Mouse (Mus musculus) liver, embryonic 14.5 days (tissue): ENCODE results near the gene Gli2. TPM values are rescaled to one million over a fixed set of nuclear protein-coding genes. Genes with fewer than 3 reads are reported as not detected.

Experiments
- ATAC-seq: fragments of 200-750 bp; cut with Nextera tagmentation; 2 replicates; pipeline ENCODE4 v1.8.0; 2017; ENCODE audit warnings: moderate number of reproducible peaks, mild to moderate bottlenecking, moderate library complexity; ENCODE audit not compliant: insufficient read depth
- DNase-seq, 3 experiments: peaks; one replicate each; pipeline ENCODE4 v3.0.0-alpha.2; 2012 to 2013; ENCODE audit warnings: low read depth in 3 of 3, low spot score in 3 of 3
- H3K27ac ChIP-seq: fragments of 300-500 bp; sonication (generic); 2 replicates; pipeline ENCODE4 v1.5.1; 2014; ENCODE audit warnings: moderate library complexity, mild to moderate bottlenecking, control low read depth, inconsistent platforms
- H3K27me3 ChIP-seq: fragments of 300-500 bp; sonication (generic); 2 replicates; pipeline ENCODE4 v1.6.1; 2014; ENCODE audit warnings: mild to moderate bottlenecking, low read length, moderate library complexity; ENCODE audit not compliant: control insufficient read depth, insufficient read depth
- H3K36me3 ChIP-seq: fragments of 300-500 bp; sonication (generic); replicated peaks from 2 replicates; pipeline ENCODE4 v1.6.1; 2014; ENCODE audit warnings: low read depth; ENCODE audit not compliant: control insufficient read depth, insufficient read depth
- H3K4me1 ChIP-seq, 2 experiments: fragments of 200-500 bp in 1 of 2; fragments of 300-500 bp in 1 of 2; sonication (generic) in 1 of 2; replicated peaks; 2 replicates each; pipeline ENCODE4 v1.6.1; 2012 to 2014; ENCODE audit warnings: antibody characterized with exemption in 1 of 2, inconsistent platforms in 1 of 2, low read length in 1 of 2; ENCODE audit not compliant: control insufficient read depth in 2 of 2, insufficient read depth in 2 of 2
- H3K4me2 ChIP-seq: fragments of 300-500 bp; sonication (generic); 2 replicates; pipeline ENCODE4 v1.6.1; 2014; ENCODE audit warnings: low read depth, mild to moderate bottlenecking, control low read depth, moderate library complexity
- H3K4me3 ChIP-seq, 2 experiments: fragments of 200-500 bp in 1 of 2; fragments of 300-500 bp in 1 of 2; sonication (generic) in 1 of 2; 2 replicates each; pipeline ENCODE4 v1.5.1; 2012 to 2014; ENCODE audit warnings: low read depth in 2 of 2, low read length in 2 of 2, mild to moderate bottlenecking in 2 of 2, control low read depth in 1 of 2, inconsistent platforms in 1 of 2, moderate library complexity in 1 of 2; ENCODE audit not compliant: insufficient read depth in 1 of 2
- H3K9ac ChIP-seq: fragments of 300-500 bp; sonication (generic); replicated peaks from 2 replicates; pipeline ENCODE4 v1.6.1; 2014; ENCODE audit warnings: mild to moderate bottlenecking, control low read depth, moderate library complexity
- H3K9me3 ChIP-seq: fragments of 300-500 bp; sonication (generic); 2 replicates; pipeline ENCODE4 v1.6.1; 2016; ENCODE audit warnings: low read length, mixed read lengths; ENCODE audit not compliant: control insufficient read depth
- CTCF ChIP-seq: IDR thresholded peaks from 2 replicates; pipeline ENCODE4 v1.5.1; 2016; ENCODE audit warnings: antibody characterized with exemption, low read depth, control low read depth
- EP300 ChIP-seq: IDR thresholded peaks from 2 replicates; pipeline ENCODE4 v1.6.1; 2016; ENCODE audit warnings: antibody characterized with exemption, low read depth
- WGBS: fragments of 180-500 bp; shearing (Covaris S2); extraction: QIAGEN DNeasy Blood & Tissue Kit; methylation state at CpG from one replicate; pipeline ENCODE4 v1.1.7; 2014; ENCODE audit not compliant: insufficient replicate concordance; 5-methylcytosine and 5-hydroxymethylcytosine counted together
- polyA plus RNA-seq, 2 experiments: library from polyadenylated mRNA; depleted of rRNA in 1 of 2; stranded (reverse) in 1 of 2; unstranded in 1 of 2; fragments of >200 nt; fragmentation: Nextera tagmentation in 1 of 2; extraction: Ambion mirVana in 1 of 2; gene quantifications; 2 replicates each; pipeline versions ENCODE4 v1.2.1 to v1.2.3; 2012 to 2014

Gli2 gene
- polyA plus RNA-seq, 2 experiments = 0.04 to 0.26 TPM

DNA sequence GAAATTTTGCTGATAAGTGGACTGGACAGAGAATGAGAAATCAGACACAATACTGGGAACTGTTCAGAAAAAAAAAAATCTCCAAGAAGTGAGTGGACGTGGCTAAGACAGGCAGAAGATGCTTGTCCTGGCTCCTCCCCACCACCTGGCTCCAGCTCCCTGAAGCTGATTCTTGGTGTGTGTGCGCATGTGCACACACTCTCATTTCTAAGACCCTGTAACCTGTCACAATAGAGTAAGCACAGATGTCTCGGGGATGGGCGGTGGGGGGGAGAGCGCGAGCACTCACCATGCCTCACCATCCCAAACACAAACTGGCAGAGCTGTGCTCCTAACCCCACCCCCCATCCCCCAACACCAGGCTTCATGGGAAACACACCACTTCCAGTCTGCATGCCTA is 140.5 kb downstream of the Gli2 start:
- no peak for TF ChIP-seq CTCF
- no peak for TF ChIP-seq EP300
- ATAC-seq (no peak), DNase-seq (no peak)
- 56% methylated on average over 6 of the region's 6 CpGs for whole genome bisulfite sequencing
- no peak overlapping the region for H3K27ac ChIP-seq
- no peak overlapping the region for H3K9ac ChIP-seq
- H3K4me2 ChIP-seq = no peak overlapping the region
- H3K36me3 ChIP-seq = no peaks in the 10 kb centered on the region
- no peaks in the 10 kb centered on the region; the same call in 1 of the 2 replicates for H3K27me3 ChIP-seq
- H3K4me1 ChIP-seq = no peaks in the 10 kb centered on the region
- H3K9me3 ChIP-seq = no peaks in the 10 kb centered on the region
- no peak overlapping the region for H3K4me3 ChIP-seq

DNA sequence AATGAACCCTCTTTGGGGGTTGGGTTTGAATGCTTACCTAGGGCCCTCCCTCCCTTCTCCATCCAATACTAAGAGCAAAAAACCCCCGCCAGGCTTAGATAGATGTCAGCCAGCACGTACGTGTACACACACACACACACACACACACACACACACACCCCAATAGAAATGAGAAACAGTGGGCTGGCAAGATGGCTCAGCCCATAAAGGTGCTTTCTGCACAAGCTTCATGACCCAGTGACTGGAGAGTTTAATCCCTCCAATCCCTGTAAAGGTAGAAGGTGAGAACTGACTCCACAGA is 142.0 kb downstream of the Gli2 start:
- no peak for DNase-seq
- no peaks in the 10 kb centered on the region for H3K36me3 ChIP-seq
- TF ChIP-seq EP300 (no peak), CTCF (no peak)
- H3K4me2 ChIP-seq = no peak overlapping the region
- no peak overlapping the region for H3K27ac ChIP-seq
- WGBS = 51% methylated on average over 3 of the region's 3 CpGs
- no peak overlapping the region for H3K4me3 ChIP-seq
- H3K9me3 ChIP-seq = no peaks in the 10 kb centered on the region
- no peaks in the 10 kb centered on the region; the same call in 1 of the 2 replicates for H3K27me3 ChIP-seq
- H3K4me1 ChIP-seq = no peaks in the 10 kb centered on the region
- no peak overlapping the region for H3K9ac ChIP-seq
- no peak for ATAC-seq

DNA sequence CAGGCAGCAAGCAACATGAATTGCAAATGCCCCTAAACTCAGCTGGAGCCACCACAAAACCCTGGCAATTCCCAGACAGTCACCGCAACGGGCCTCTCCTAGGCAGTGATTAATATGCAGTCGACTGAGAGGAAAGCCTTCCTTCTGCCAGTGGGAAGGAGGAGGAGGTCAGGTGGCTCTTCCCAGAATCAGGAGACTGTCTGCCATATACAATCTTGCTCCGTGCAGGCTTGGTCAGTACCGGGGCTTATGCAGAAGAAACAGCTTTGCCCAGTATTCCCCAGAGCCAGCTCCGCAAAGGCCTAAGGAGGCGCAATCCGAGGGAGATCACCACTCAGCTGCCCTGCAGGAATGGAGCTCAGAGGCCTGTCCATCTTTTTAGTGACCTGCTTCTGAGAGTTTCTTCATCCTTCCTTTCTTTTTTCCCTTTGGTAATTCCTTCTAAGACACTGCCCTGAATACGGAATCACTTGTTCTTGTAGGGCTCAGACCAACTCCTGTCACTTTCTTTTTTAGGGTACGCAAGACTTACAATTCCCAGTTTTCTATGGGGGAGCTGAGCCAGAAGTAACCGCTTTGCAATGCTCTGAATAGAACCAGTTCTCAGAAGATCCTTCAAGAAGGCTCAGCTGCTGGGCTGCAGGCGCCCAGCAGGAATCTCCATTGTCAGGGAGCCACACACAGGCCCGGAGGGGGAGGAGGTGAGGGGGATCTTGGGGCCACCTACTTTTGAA is 142.6 kb downstream of the Gli2 start:
- WGBS = 52% methylated on average over 13 of the region's 13 CpGs

GRCm38 (mm10) chr1:118909051-118909450 is 144.4 kb downstream of the Gli2 start:
- Histone ChIP-seq H3K27me3 (no peaks in the 10 kb centered on the region; the same call in 1 of the 2 replicates), H3K9ac (no peak overlapping the region), H3K36me3 (no peaks in the 10 kb centered on the region), H3K27ac (no peak overlapping the region), H3K4me1 (no peaks in the 10 kb centered on the region), H3K4me3 (no peak overlapping the region), H3K9me3 (no peaks in the 10 kb centered on the region), H3K4me2 (no peak overlapping the region)
- ATAC-seq (no peak), DNase-seq (no peak)
- no peak for TF ChIP-seq EP300
- no peak for TF ChIP-seq CTCF
- WGBS = 68% methylated on average over 3 of the region's 3 CpGs

More for the DNA sequence above, 142.6 kb downstream of the Gli2 start:
- Histone ChIP-seq H3K27me3 (no peaks in the 10 kb centered on the region; the same call in 1 of the 2 replicates), H3K4me2 (no peak overlapping the region), H3K27ac (no peak overlapping the region), H3K9me3 (no peaks in the 10 kb centered on the region), H3K4me3 (no peak overlapping the region), H3K9ac (no peak overlapping the region), H3K36me3 (no peaks in the 10 kb centered on the region), H3K4me1 (no peaks in the 10 kb centered on the region)
- ATAC-seq (no peak), DNase-seq (no peak)
- TF ChIP-seq EP300 (no peak), CTCF (no peak)

GRCm38 (mm10) chr1:118907574-118907973 is 145.8 kb downstream of the Gli2 start:
- Histone ChIP-seq H3K9me3 (no peaks in the 10 kb centered on the region), H3K4me3 (no peak overlapping the region), H3K4me1 (no peaks in the 10 kb centered on the region), H3K36me3 (no peaks in the 10 kb centered on the region), H3K27ac (no peak overlapping the region), H3K27me3 (no peaks in the 10 kb centered on the region; the same call in 1 of the 2 replicates), H3K9ac (no peak overlapping the region), H3K4me2 (no peak overlapping the region)
- TF ChIP-seq EP300 = no peak
- ATAC-seq = no peak
- WGBS = 68% methylated on average over 9 of the region's 9 CpGs
- DNase-seq = no peak
